20 mouse cellular contexts compared by ENCODE assay signal in the genomic region with DNA sequence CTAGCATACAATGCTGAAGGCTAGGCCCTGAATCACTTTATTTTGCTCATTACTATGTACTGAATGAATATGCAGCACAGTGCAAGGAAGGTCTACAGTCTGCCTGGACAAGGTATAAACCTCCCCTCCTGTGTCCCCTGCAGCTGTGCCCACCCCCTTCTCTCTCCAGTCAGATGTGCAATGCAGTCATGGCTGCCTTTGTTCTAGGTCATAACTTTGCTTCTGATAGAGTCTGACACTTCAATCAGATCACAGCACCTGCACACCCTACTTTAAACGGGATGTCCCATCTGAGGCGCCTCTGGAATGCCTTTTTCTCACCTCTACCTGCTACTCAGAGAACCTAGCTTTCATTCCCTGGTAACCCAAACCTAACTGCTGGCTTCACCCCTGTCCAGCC. TPM values are rescaled to one million over a fixed set of nuclear protein-coding genes. Genes with fewer than 3 reads are reported as not detected.
A peak's percentile ranks its signal among the peaks of the same experiment; 100 is the strongest.
DNase-seq lines count a peak whose midpoint lies in the region; ATAC-seq lines count a peak whose summit lies in the region.
"Had no signal": no experiment of that assay in that cellular context is flagged by ENCODE, and none has a peak within 500 bp of the region (broad histone marks: within the 10 kb centered on the region; RNA-seq: fewer than 3 reads in every experiment).

No protein-coding gene starts in this region.

- H3K4me2 ChIP-seq in liver, embryonic 15.5 days = no peak overlapping the region
- H3K4me2 ChIP-seq: embryonic facial prominence, embryonic 13.5 days; forebrain, embryonic 12.5 days; heart, embryonic 12.5 days; hindbrain, embryonic 13.5 days had no signal

- no peak for DNase-seq in liver
- DNase-seq in thymus, postnatal 0 days (ENCODE audit: low spot score) = peak; percentile 64
- DNase-seq in thymus, postnatal 36 days = peak; percentile 33 to 63
- no peak for DNase-seq in spleen, adult 12 weeks (ENCODE audit: low spot score)
- DNase-seq in testis, postnatal 10 days (ENCODE audit: low spot score) = no peak
- DNase-seq: adrenal gland, postnatal 14 days; cerebellum, adult 11-12 months; cerebellum, adult 9-10 months; cerebellum, postnatal 25 days; gastrocnemius, postnatal 14 days; heart, adult 2 months had no signal

- no peak overlapping the region for H3K4me3 ChIP-seq in liver, embryonic 15.5 days (replicated peaks)
- H3K4me3 ChIP-seq: embryonic facial prominence, embryonic 13.5 days; forebrain, embryonic 12.5 days; heart, adult 2 months; heart, embryonic 12.5 days; hindbrain, embryonic 13.5 days had no signal

- 65% methylated on average over 2 of the region's 2 CpGs for WGBS in liver, embryonic 15.5 days (ENCODE audit: insufficient replicate concordance)

- 0 out of 2 replicates have a peak overlapping the region, but pooled peaks have one; percentile 11 for H3K27ac ChIP-seq in liver, embryonic 15.5 days (replicated peaks)
- H3K27ac ChIP-seq: embryonic facial prominence, embryonic 13.5 days; forebrain, embryonic 12.5 days; hindbrain, embryonic 13.5 days had no signal

- no peak overlapping the region for H3K9ac ChIP-seq in liver, embryonic 15.5 days
- H3K9ac ChIP-seq: embryonic facial prominence, embryonic 13.5 days; forebrain, embryonic 12.5 days; hindbrain, embryonic 13.5 days had no signal

- H3K27me3 ChIP-seq in liver, embryonic 15.5 days = no peaks in the 10 kb centered on the region
- H3K27me3 ChIP-seq: CH12.LX; embryonic facial prominence, embryonic 13.5 days; forebrain, embryonic 12.5 days; heart, embryonic 12.5 days; hindbrain, embryonic 13.5 days; Patski had no signal

- H3K4me1 ChIP-seq in liver, embryonic 15.5 days (replicated peaks) = peaks cover 85% of the 10 kb centered on the region

- no peaks in the 10 kb centered on the region for H3K36me3 ChIP-seq in liver, embryonic 15.5 days (replicated peaks)
- H3K36me3 ChIP-seq: forebrain, embryonic 12.5 days; hindbrain, embryonic 13.5 days had no signal

- no peaks in the 10 kb centered on the region for H3K9me3 ChIP-seq in liver, embryonic 15.5 days (replicated peaks)
- H3K9me3 ChIP-seq: embryonic facial prominence, embryonic 13.5 days; forebrain, embryonic 12.5 days; heart, embryonic 12.5 days; hindbrain, embryonic 13.5 days had no signal

- ATAC-seq in liver, embryonic 15.5 days (ENCODE audit: insufficient read depth) = no peak
- ATAC-seq: activated CD4-positive, CD25-positive, alpha-beta regulatory T cell, adult 4 months; forebrain, embryonic 16.5 days; Patski had no signal

RNA-seq across cellular contexts. Expression of gene Fmnl3, which starts 31.4 kb away (rescaled TPM):
- polyA plus RNA-seq in liver, embryonic 15.5 days (2015; fragmentation: Nextera tagmentation; extraction: Ambion mirVana) = 3.5 and 3.8 TPM in 2 replicates
- polyA plus RNA-seq in thymus, postnatal 0 days (2015; fragmentation: Nextera tagmentation; extraction: Ambion mirVana) = 21.2 and 22.3 TPM in 2 replicates

RNA-seq across cellular contexts. Expression of gene Fam186b, which starts 43.2 kb away (rescaled TPM):
- polyA plus RNA-seq in liver, embryonic 15.5 days (2015; fragmentation: Nextera tagmentation; extraction: Ambion mirVana) = not detected in 2 replicates
- 0.05 and 0.08 TPM in 2 replicates for polyA plus RNA-seq in thymus, postnatal 0 days (2015; fragmentation: Nextera tagmentation; extraction: Ambion mirVana)
- polyA plus RNA-seq: heart, adult 2 months had no signal

RNA-seq across cellular contexts. Expression of gene Prpf40b, which starts 44.0 kb away (rescaled TPM):
- 6.6 and 8.8 TPM in 2 replicates for polyA plus RNA-seq in liver, embryonic 15.5 days (2015; fragmentation: Nextera tagmentation; extraction: Ambion mirVana)
- 13.0 and 14.0 TPM in 2 replicates for polyA plus RNA-seq in thymus, postnatal 0 days (2015; fragmentation: Nextera tagmentation; extraction: Ambion mirVana)

RNA-seq across cellular contexts. Expression of gene Tmbim6, which starts 53.8 kb away (rescaled TPM):
- polyA plus RNA-seq in liver, embryonic 15.5 days (2015; fragmentation: Nextera tagmentation; extraction: Ambion mirVana) = 278 and 304 TPM in 2 replicates
- polyA plus RNA-seq in thymus, postnatal 0 days (2015; fragmentation: Nextera tagmentation; extraction: Ambion mirVana) = 398 and 433 TPM in 2 replicates

Comparison
In these comparisons a context has a peak if more than half of its experiments do, and no peak if none do; other contexts are left out.
1. DNase-seq: peak in thymus, postnatal 0 days (single experiment) and thymus, postnatal 36 days (2 of 2); none in liver (single experiment), spleen, adult 12 weeks (single experiment) and testis, postnatal 10 days (single experiment).